Mouse (Mus musculus): Measurements from ENCODE around the gene Kncn.

Kncn gene

DNA sequence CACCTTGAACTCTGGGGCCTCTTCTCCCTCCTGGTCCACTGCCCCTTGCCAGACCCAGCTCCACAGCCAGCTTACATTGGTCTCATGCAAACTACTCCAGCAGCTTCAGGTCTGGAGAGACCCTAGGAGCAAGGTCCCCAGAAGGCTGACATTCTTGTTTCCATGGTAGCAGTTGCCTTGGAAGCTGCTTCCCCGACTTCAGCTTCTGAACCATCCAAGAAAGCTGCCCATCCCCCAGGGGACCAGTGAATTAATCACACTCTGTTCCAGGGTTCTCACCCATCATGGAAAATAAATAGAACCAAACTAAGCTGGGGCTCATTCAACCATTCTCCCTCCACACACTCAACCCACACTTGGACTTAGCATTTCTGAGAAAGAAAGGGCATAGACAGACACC, 3.0 kb upstream of the Kncn start:
- no peak for DNase-seq

DNA sequence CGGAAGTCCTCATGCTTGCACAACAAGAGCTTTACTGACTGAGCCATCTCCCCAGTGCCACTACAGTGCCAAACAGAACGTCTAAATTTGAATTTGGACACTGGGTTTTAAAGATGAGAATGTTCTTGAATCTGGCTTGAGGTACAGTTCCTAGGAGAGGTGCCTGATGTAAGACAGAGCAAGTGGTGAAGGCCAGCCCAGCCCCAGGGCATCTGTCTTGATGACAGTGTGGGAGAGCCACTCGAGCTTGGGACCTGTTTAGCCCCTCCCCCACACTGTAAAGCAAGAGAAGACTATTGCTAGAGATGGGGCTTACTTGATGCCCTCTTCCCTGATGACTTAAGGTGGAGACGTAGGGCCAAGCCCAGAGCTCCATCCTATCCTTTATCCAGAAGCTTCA, 2.0 kb upstream of the Kncn start:
- DNase-seq = no peak

DNA sequence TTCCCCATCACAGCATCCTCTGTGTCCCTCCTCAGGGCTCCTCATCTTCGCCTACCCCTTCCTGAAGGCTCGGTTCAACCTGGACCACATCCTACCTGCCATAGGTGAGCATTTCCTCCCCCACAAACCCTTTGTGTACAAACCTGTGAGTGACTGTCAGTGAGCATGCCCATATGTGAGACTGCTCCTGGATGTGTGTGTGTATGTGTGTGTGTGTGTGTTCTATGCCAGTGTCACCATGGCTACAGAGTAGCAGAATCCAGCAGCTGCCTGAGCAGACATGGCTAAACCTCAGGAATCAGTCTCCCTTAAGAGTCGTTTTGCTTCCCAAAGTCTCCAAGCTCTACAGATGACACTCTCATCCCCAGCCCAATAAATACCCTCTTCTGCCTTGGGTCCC, 1.6 kb downstream of the Kncn start:
- no peak for DNase-seq

- no peak for DNase-seq
Measured at GRCm38 (mm10) chr4:115886875-115887274, 2.7 kb downstream of the Kncn start.

DNA sequence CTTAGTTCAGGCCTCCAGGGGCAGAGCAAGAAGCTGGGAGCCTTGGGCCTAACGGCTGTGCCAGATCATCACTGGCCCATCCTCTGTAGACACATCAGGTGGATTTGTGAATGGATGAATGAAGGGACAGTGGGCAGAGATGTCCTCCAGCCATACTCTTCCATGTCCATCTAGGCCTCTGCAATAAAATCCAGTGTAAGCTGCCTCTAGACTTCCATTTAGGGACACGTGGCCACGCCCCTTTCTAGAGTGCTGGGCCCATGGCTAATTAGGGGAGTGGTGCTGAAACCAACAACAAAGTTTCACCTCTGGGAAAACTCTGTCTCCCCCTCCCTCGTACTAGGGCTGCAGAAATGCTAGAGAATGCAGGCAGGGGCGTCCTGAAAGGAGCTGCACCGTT, 5.9 kb downstream of the Kncn start:
- DNase-seq = no peak

- no peak for DNase-seq
Measured at GRCm38 (mm10) chr4:115890553-115890952, 6.4 kb downstream of the Kncn start, which contains the start of gene 6430628N08Rik. TSS of gene 6430628N08Rik (plus strand) at chr4:115890665.

DNA sequence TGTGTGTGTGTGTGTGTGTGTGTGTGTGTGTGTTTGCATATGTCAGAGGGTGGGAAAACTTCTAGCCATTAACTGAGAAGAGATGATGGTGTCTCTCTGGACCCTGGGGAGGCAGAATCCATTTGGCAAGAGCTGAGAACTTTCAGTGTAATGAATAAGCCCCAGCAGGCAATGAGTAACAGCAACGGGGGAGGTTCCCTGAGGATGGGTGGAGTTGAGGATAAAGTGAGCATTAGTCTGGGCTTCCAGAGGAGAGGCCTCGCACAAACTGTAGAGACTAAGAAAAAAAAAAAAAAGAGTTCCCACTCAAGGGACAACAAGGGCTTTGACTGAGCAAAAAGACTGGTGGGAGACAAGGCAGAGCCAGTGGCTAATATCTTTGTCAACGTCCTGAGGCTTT, 10.1 kb downstream of the Kncn start:
- no peak for DNase-seq

DNA sequence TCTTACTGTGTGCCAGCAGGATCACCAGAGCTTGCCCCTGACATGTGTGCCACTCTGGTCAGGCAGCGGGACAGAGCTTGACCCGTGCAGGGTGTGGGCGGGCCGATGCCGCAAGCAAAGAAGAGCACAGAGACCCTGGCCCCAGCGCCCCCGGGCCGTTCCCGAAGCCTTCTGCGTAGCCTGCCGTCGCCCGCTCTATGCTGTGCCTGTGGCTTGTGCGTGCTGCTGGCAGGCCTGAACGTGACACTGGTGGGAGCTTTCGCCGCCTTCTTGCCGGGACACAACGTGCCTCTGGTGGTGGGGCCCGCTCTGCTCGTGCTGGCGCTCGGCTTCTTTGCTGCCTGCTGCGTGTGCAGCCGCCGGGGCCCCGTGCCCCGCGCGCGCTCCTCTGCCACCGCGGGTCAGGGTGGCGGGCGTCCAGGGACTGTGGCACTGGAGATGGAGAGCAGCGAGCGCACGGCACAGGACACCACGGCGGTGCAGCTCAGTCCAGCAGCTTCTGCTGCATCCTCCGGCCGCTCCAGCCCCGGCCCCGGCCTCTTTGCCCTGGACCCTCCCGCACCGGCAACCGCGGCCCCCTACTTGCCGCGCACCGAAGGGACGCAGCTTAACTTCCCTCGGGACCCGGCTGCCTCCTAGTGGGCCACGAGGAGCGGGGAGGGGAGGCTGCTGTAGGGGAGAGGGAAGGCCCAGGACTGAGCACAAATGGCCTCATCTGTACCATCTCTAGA, 13.9 kb downstream of the Kncn start:
- DNase-seq = no peak

DNA sequence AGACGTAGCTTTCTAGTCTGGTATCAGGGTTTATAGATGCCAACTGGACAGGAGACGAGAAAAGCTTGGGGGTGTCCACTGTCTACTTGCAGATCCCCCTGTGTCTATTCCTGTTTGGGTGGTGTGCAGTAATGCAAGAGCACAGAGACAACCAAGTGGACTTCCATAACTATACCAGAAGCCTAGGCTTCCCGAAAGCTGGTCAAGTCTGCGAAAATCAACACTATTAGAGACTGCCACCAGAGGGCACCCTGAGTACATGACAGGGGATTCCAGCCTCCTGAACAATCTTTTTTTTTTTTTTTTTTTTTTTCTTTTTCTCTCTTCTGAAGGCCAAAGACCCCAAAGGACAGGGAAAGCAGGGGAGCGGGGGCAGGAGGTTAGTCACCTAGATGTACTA, 18.6 kb downstream of the Kncn start:
- DNase-seq = peak; percentile 11 to 16

DNA sequence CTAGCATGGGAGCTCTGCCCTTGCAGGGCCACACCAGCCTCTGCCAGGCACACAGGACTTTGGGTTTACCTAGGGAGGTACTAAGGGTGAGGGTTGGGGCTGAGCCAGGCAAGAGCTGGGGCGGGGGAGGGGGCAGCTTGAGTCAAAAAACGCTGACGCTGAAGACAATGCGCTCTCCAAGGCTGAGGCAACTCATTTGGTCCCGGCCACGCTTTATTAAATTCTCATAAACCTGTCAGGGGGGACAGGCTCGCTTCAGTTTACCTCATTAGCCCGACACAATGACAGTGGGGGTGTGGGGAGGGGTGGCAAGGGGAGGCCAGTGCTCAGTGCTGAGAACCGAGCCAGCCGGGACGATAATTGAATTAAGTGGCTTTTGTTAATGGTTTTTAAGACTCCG, 20.2 kb downstream of the Kncn start:
- no peak for DNase-seq

DNA sequence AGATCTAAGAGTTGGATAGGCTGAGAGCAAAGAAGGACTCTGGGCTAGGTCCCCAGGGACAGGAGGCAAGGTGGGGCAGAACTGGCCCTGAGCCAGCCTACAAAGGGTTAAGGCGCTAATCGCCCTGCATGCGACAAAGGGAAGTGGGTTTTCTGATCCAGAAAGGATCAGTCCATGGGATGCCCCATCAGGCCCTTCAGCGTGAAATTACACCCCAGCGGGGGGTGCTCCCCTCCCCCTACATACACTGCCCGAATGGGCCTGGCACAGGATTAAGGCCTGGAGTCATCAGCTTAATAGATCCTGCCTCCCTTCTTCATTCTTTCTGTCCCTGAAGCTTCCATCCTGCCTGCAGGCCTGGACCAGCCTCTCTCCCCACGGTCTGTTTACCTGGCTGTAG, 21.5 kb downstream of the Kncn start:
- DNase-seq = no peak

- DNase-seq = no peak
Measured at GRCm38 (mm10) chr4:115906791-115907190, 22.6 kb downstream of the Kncn start.

DNA sequence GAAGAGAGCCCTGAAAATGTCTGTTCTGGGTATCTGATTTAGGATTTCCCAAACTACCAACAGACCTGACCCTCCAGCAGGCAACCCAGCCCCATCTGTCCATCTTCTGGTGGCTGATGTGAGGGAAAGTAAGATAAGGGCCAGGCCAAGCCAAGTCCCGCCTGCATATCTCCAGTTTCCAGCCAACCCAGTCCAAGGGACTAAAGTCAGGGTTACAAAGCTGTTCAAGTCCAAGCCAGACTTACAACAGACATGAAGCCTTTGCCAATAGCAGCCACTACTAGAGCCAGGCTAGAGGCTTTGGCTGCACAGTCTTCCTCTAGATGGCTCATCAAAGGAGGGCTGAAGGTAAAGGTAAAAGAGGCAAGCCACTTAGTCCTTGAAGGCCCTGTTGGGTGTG, 23.8 kb downstream of the Kncn start:
- no peak for DNase-seq

DNA sequence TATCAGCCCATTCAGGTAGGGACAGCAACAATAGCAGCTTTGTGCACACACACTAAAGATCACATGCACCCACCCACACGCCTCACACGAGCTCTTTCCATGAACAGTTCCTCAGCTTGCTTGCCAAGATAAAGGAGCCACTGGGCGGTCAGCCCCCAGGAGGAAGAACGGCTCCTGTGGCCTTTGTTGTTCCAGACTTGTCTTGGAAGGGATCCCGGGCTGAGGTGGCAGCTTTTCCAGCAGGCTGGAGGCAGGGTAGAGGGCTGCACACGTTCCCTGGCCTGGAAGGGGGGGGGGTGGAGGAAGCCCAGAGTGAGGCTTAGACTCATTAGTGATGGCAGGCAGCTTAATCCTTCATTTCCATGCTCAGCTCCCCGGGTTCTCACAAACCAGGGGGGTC, 24.4 kb downstream of the Kncn start:
- DNase-seq = no peak

GRCm38 (mm10) chr4:115911586-115911985, 27.4 kb downstream of the Kncn start:
- DNase-seq = no peak

- no peak for DNase-seq
Measured at GRCm38 (mm10) chr4:115919911-115920310, 35.7 kb downstream of the Kncn start.

DNA sequence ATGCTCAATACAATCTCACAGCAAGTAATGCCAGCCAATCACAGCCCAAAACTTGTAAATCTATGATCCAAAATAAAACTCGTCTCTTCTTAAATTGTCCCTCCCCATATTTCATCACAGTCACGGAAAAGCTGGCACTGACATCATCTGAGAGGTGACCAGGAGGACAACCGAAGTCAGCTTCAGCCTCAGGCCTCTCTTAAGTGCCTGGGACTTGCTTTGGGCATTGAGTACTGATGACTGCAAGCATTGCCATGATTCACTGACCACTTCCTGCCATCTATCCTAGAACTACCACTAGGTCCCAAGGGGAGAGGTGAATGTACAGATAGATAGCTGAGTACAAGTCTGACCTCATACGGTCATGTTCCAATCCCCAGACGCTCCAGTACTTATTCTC, 38.5 kb downstream of the Kncn start:
- no peak for DNase-seq

GRCm38 (mm10) chr4:115923262-115923880, 39.2 kb downstream of the Kncn start:
- no peak for DNase-seq

GRCm38 (mm10) chr4:115927637-115928036, 43.4 kb downstream of the Kncn start:
- DNase-seq = no peak

GRCm38 (mm10) chr4:115931556-115932088, 47.4 kb downstream of the Kncn start:
- no peak for DNase-seq

GRCm38 (mm10) chr4:115935835-115936581, 51.8 kb downstream of the Kncn start:
- no peak for DNase-seq

GRCm38 (mm10) chr4:115936646-115937045, 52.4 kb downstream of the Kncn start:
- no peak for DNase-seq

GRCm38 (mm10) chr4:115937061-115937976, 53.1 kb downstream of the Kncn start:
- DNase-seq = no peak
